Mouse (Mus musculus) T-helper 17 cell (primary cell): ENCODE measurements at regions not wholly inside any gene's neighbourhood (a gene's known extent, or its start where the extent isn't known, plus 50 kb on each side); places are given as distances from the start of the nearest gene placed in this dataset.

ENCODE experiments used
- in situ Hi-C, 2 experiments: fragments of 300-600 bp; cut with MboI, MseI; formaldehyde crosslinking; loops; 1 replicate in 1 of 2; 2 replicates in 1 of 2; pipeline ENCODE4 v1.15.1; 2025; ENCODE audit warnings: high pct_unique_total_duplicates in 2 of 2

DNA sequence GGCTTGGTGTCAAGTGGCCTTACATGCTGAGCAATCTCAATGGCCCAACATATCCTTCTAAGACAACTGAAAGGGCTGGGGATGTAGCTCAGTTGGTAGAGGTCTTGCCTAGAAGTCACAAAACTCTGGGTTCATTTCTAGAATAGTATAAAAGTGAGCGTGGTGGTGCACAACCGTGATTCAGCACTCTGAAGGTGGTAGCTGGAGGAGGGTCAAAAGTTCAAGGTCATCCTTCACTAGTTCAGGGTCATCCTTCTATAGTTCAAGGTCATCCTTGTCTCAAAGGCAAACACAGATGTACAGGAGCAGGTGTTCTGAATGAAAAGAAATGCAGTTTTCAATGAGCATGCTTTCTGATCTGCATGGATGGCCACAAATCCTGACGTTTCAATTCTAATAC is 101.5 kb upstream of the Marcks start:
- in situ Hi-C loops: no loop called here

DNA sequence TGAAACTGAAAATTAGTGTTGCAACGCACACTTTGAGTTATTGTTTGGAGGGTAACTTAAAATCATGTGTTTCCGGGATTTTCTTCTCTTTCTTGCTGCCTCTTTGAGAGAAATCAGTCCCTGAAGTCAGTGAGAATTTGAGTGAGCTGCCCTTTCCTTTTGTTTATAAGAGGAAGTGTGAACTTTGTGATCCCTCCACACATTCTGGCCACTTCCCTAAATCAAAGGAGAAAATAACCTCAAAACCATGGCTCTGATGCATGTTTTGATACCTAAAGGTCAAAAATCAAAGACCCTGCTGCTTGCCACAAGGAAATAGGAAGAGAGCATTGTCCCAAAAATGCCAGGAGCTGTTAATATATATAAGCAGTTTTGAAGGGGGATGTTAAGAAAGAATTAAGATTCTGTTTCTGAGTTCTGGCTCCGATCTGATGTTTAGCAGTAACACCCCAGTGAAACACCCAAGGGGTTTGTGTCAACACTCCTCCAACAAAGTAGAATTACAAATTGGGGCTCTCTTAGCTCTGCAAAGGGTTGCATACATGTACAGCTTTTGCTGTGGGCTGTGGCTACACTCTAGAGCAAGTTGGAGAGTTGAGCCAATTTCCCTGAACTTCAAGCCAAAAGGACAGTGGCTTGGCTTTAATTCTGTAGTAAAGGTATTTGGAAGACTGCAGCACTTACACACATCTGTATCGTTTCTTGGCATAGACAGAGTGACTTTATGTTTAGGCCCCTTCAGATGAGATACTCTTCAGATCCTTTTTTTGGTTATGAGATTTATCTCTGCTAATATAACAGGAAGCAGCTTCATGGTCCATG is 97.5 kb upstream of the Marcks start:
- in situ Hi-C loops: loop anchor here (5.0 kb wide), 2 partner anchors 84 to 99 kb away; partner anchors contain the start of gene Marcks (in 1 of the 2)

DNA sequence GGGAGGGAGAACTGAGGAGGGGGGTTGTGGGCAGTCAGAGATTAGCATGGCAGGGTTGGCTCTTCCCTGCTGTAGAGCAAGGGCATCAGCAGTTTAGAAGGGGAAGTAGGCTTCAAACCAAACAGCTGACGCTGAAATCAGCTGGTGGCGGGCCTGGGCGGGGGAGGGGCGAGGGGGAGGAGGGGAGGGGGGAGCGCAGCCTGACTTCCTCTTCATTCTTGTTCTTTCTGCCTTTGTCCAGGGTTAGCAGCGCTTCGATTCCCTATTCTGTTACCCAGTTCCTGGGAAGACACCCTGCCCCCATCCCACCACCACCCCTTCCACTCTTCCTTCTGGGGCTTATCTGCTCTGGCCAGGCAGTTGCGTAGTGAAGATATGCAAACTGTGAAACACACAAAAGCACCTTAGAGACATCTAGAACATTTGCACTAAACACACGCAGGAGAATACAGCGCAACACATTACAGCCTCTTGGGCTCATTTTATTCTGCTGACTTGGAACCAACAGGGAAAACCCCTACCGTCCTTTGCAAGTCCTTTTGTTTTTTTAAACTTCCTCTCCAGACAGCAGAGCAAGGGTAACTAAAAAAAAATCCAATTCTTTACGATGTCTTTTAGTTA is 93.3 kb upstream of the Marcks start:
- in situ Hi-C loops: no loop called here

DNA sequence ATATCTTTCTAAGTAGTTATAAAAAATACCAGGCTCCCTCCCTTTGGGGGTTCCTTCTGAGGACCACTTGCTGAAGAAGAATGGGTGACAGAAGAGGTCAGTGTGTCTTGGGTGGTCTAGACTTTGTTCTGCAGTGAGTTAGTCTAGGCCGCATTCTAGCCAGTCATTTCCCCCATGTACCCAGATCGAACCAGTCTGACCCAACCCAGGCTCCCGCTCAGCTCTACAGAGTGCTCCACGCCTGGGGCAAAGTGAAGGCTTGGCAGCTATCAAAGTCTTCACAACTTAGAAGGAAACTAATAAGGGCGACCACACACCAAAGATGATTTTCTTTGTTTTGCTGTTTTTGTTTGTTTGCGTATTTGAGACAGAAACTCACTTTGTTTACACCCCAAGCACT is 92.4 kb upstream of the Marcks start:
- in situ Hi-C loops: no loop called here

GRCm38 (mm10) chr10:37227889-37228288 is 89.2 kb upstream of the Marcks start:
- in situ Hi-C loops: no loop called here

GRCm38 (mm10) chr10:37221730-37222129 is 83.0 kb upstream of the Marcks start:
- in situ Hi-C loops: no loop called here

DNA sequence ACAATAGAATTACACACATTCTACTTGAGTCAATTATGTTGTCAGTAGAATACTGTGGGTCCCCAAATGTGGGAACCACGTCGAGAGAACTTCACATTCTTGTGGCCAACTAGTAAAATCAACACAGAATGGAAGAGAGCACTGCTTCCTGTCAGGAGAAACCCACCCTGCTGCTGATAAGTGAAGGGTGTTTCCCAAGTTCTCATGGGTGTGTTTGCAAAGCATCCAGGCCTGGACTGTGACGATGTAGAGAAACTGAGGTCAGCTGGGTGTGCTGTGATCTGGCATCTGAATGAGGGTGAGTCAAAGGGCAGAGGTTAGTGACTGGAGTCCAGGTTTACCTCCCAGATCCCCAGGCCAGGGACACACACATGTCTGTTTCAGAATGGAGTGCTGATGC is 81.7 kb upstream of the Marcks start:
- in situ Hi-C loops: no loop called here

DNA sequence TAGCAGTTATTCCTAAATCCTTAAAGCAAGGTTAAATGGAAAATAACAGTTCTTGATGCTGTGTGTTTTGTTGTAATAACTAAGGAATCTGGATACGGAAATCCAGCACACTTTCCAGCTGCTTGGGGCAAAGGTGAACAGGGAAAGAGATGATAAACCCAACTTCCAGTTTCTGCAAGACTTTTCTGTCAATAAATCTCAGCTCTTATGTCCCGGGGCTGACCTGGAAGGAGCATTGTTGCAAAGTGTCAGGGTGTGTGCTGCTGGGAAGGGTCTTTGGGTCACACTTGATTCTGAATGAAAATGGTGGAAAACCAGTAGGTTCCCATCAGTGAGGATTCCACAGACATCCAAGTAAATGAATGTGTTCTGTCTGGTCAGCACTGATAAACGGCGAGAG is 81.2 kb upstream of the Marcks start:
- in situ Hi-C loops: no loop called here

DNA sequence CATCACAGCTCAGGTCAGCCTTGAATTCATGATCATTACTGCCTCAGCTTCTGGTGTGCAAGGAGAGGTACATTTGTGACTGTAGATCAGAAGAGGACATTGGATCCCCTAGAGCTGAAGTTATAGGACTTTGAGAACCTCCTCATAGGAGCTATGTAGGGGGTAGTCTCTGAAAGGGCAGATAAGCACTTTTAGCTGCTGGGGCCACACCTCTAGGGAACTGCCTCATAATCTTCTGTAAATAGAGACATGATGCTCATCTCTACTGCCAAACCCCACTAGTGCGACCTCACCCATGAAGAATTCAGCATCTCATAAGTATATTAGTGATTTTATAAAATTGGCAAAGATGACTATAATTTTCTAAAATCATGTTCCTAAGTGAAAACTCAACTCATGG is 80.7 kb upstream of the Marcks start:
- in situ Hi-C loops: no loop called here

- in situ Hi-C loops: no loop called here
Observed at GRCm38 (mm10) chr10:37214656-37215055, 75.9 kb upstream of the Marcks start.

GRCm38 (mm10) chr10:37212350-37213035 is 73.8 kb upstream of the Marcks start:
- in situ Hi-C loops: no loop called here

GRCm38 (mm10) chr10:37211305-37211704 is 72.6 kb upstream of the Marcks start:
- in situ Hi-C loops: no loop called here

- in situ Hi-C loops: no loop called here
Observed at GRCm38 (mm10) chr10:37210223-37210622, 71.5 kb upstream of the Marcks start.

DNA sequence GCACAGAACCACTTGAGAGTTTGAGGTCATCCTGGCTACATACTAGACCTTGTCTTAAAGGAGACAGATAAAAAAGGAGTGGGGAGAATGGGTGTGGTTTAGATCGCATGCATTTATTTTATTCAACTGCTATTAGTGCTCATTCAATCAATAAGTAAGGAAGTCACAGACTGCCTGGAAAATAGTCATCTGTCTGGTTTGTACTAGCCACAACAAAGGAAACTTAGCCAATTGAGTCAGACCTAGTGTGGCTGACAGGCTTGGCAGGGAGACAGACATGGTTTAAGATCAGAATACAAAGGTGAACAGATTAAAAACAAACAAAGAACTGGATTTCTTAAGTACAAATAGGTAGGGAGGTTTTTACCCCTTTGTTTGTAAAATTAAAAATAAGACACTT is 68.3 kb upstream of the Marcks start:
- in situ Hi-C loops: no loop called here

- in situ Hi-C loops: no loop called here
Observed at GRCm38 (mm10) chr10:37206546-37206945, 67.8 kb upstream of the Marcks start.

GRCm38 (mm10) chr10:37203709-37204108 is 65.0 kb upstream of the Marcks start:
- in situ Hi-C loops: no loop called here

- in situ Hi-C loops: no loop called here
Observed at GRCm38 (mm10) chr10:37194798-37195453, 56.2 kb upstream of the Marcks start.

- in situ Hi-C loops: no loop called here
Observed at GRCm38 (mm10) chr10:37194131-37194797, 55.5 kb upstream of the Marcks start.

DNA sequence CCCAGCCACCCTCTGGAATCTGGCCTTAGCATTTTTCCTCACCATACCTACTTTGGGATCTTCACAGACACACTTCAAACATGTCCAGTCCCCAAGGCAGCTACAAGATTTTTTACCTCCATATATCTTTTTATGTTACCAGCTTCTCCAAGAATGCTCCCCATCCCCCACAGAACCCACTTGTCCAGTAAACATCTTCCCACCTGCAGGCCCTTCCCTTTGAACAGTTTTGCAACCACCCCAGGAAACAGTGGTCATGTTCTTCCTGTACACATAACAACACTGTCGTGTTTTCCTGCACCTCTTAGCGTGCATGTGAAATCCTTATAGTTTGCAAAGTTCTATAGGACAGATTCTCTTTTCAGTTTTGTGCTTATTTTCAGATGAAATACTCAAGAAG is 53.9 kb upstream of the Marcks start:
- in situ Hi-C loops: no loop called here

- in situ Hi-C loops: no loop called here
Observed at GRCm38 (mm10) chr10:37190092-37190491, 51.4 kb upstream of the Marcks start.
